Mouse (Mus musculus) E14TG2a.4 (cell line): ENCODE data around the gene Slc30a3.

Experiments used
- CTCF ChIP-seq: conservative IDR thresholded peaks from 2 replicates; pipeline ENCODE4 v1.5.1; 2014; ENCODE audit warnings: low read length
- POU5F1 ChIP-seq: IDR thresholded peaks from 2 replicates; pipeline ENCODE4 v1.6.1; 2014; ENCODE audit warnings: low read length, borderline replicate concordance

- TF ChIP-seq CTCF: no peak
- TF ChIP-seq POU5F1: no peak
These were observed 27.3 kb downstream of the Slc30a3 start for GRCm38 (mm10) chr5:31080795-31081164.
